ENCODE assay signal across 16 mouse cellular contexts in genomic region chr13:57603226-57603625, GRCm38 (mm10).
DNase-seq lines count a peak whose midpoint lies in the region; ATAC-seq and TF ChIP-seq lines count a peak whose summit lies in the region.
"Had no signal": no experiment of that assay in that cellular context is flagged by ENCODE, and none has a peak within 500 bp of the region (broad histone marks: within the 10 kb centered on the region; RNA-seq: fewer than 3 reads in every experiment).

No protein-coding gene starts in this region.

- intact Hi-C loops in heart, postnatal 25 days (cut with DNase I): no loop called here

- peak; percentile 97 for DNase-seq in brain, embryonic 14.5 days (ENCODE audit: low read depth)
- peak; percentile 43 for DNase-seq in forebrain, embryonic 10.5 days (ENCODE audit: extremely low spot score, low spot score)
- DNase-seq in hindbrain, embryonic 14.5 days (ENCODE audit: low spot score): peak; percentile 52
- peak; percentile 76 for DNase-seq in neural tube, embryonic 11.5 days (ENCODE audit: low spot score)
- no peak for DNase-seq in thymus, postnatal 0 days (ENCODE audit: low spot score)
- no peak for DNase-seq in cerebellum, postnatal 4 days (ENCODE audit: low spot score in 2 of 2)
- DNase-seq in heart, postnatal 25 days (ENCODE audit: low spot score): no peak
- DNase-seq: cerebellum, postnatal 10 days; gastrocnemius, postnatal 25 days; kidney, postnatal 36 days had no signal

- no peaks in the 10 kb centered on the region; the same call in 1 of the 2 replicates for H3K9me3 ChIP-seq in forebrain, embryonic 10.5 days
- H3K9me3 ChIP-seq in hindbrain, embryonic 14.5 days (ENCODE audit: control insufficient read depth, low read length): no peaks in the 10 kb centered on the region
- no peaks in the 10 kb centered on the region for H3K9me3 ChIP-seq in neural tube, embryonic 11.5 days (ENCODE audit: control insufficient read depth, low read length)
- H3K9me3 ChIP-seq: heart, embryonic 13.5 days; liver, embryonic 15.5 days had no signal

- H3K4me2 ChIP-seq in hindbrain, embryonic 14.5 days (replicated peaks): no peak overlapping the region
- no peak overlapping the region for H3K4me2 ChIP-seq in neural tube, embryonic 11.5 days (ENCODE audit: low read depth)
- H3K4me2 ChIP-seq: heart, embryonic 13.5 days; liver, embryonic 15.5 days had no signal

- H3K4me1 ChIP-seq in forebrain, embryonic 10.5 days: peaks cover 32% of the 10 kb centered on the region
- peaks cover 13% of the 10 kb centered on the region for H3K4me1 ChIP-seq in hindbrain, embryonic 14.5 days (replicated peaks; ENCODE audit: control insufficient read depth, insufficient read depth, low read length)
- 0 out of 2 replicates have a peak, but pooled peaks cover 4% of the 10 kb centered on the region for H3K4me1 ChIP-seq in neural tube, embryonic 11.5 days (ENCODE audit: control insufficient read depth, insufficient read depth, low read length)

- TF ChIP-seq CTCF in brain, embryonic 14.5 days (IDR thresholded peaks at IDR 0.05; ENCODE audit: borderline replicate concordance, extremely low read depth, insufficient read depth, insufficient read length): no peak

- WGBS in forebrain, embryonic 10.5 days: 22% methylated on average over 8 of the region's 8 CpGs
- 22% methylated on average over 8 of the region's 8 CpGs for WGBS in hindbrain, embryonic 14.5 days
- 36% methylated on average over 8 of the region's 8 CpGs for WGBS in neural tube, embryonic 11.5 days

- peaks cover 97% of the 10 kb centered on the region for H3K27me3 ChIP-seq in forebrain, embryonic 10.5 days (ENCODE audit: poor library complexity, severe bottlenecking)
- peaks cover 58% of the 10 kb centered on the region for H3K27me3 ChIP-seq in hindbrain, embryonic 14.5 days (ENCODE audit: control insufficient read depth, insufficient read depth, low read length)
- H3K27me3 ChIP-seq in neural tube, embryonic 11.5 days (ENCODE audit: control insufficient read depth, insufficient read depth, low read length): peaks cover 37% of the 10 kb centered on the region
- H3K27me3 ChIP-seq: CH12.LX had no signal

- no peak overlapping the region for H3K4me3 ChIP-seq in forebrain, embryonic 10.5 days
- H3K4me3 ChIP-seq in hindbrain, embryonic 14.5 days (replicated peaks; ENCODE audit: low read length): no peak overlapping the region
- no peak overlapping the region for H3K4me3 ChIP-seq in neural tube, embryonic 11.5 days (ENCODE audit: low read depth, low read length)
- H3K4me3 ChIP-seq: erythroblast, embryonic 14.5 days; heart, embryonic 13.5 days; liver, embryonic 15.5 days had no signal

- no peaks in the 10 kb centered on the region for H3K36me3 ChIP-seq in forebrain, embryonic 10.5 days (replicated peaks)
- H3K36me3 ChIP-seq in hindbrain, embryonic 14.5 days (replicated peaks; ENCODE audit: control insufficient read depth, insufficient read depth): no peaks in the 10 kb centered on the region
- H3K36me3 ChIP-seq in neural tube, embryonic 11.5 days (ENCODE audit: control insufficient read depth, insufficient read depth, low read length): no peaks in the 10 kb centered on the region
- H3K36me3 ChIP-seq: heart, embryonic 13.5 days; liver, embryonic 15.5 days had no signal

- H3K9ac ChIP-seq in hindbrain, embryonic 14.5 days: no peak overlapping the region
- H3K9ac ChIP-seq in neural tube, embryonic 11.5 days (ENCODE audit: low read length): no peak overlapping the region
- H3K9ac ChIP-seq: heart, embryonic 13.5 days; liver, embryonic 15.5 days had no signal

- peak; percentile 72; the same call in 1 of the 2 replicates for ATAC-seq in hindbrain, embryonic 14.5 days (ENCODE audit: low FRiP score)
- peak; percentile 88 for ATAC-seq in neural tube, embryonic 11.5 days (ENCODE audit: insufficient read depth, low FRiP score, low TSS enrichment)
- no peak for ATAC-seq in erythroid progenitor cell, adult 5-6 weeks (replicated peaks; ENCODE audit: low FRiP score, poor library complexity, severe bottlenecking)
- ATAC-seq: inflammation-experienced regulatory T-cells, adult 6 months had no signal

- no peak for TF ChIP-seq POLR2A in brain, embryonic 14.5 days (IDR thresholded peaks at IDR 0.05; ENCODE audit: borderline replicate concordance, extremely low read depth, insufficient read depth, insufficient read length, poor library complexity, severe bottlenecking)

- H3K27ac ChIP-seq in forebrain, embryonic 10.5 days: no peak overlapping the region
- no peak overlapping the region for H3K27ac ChIP-seq in hindbrain, embryonic 14.5 days
- H3K27ac ChIP-seq in neural tube, embryonic 11.5 days (ENCODE audit: low read depth, low read length): no peak overlapping the region
- H3K27ac ChIP-seq: heart, embryonic 13.5 days; liver, embryonic 15.5 days had no signal

Comparison
In these comparisons a context has a peak if more than half of its experiments do, and no peak if none do; other contexts are left out.
1. DNase-seq: peak in brain, embryonic 14.5 days (single experiment), forebrain, embryonic 10.5 days (single experiment), hindbrain, embryonic 14.5 days (single experiment) and neural tube, embryonic 11.5 days (single experiment); none in thymus, postnatal 0 days (single experiment), cerebellum, postnatal 4 days (0 of 2) and heart, postnatal 25 days (single experiment).